Mouse (Mus musculus): ENCODE measurements around the gene Slc2a3.

- TF ChIP-seq GATA1 (IDR thresholded peaks at IDR 0.05; ENCODE audit: borderline replicate concordance, low read length) (no peak), FLI1 (IDR thresholded peaks at IDR 0.05; ENCODE audit: low read length) (no peak)
Observed at GRCm38 (mm10) chr6:122695398-122695797, 106.0 kb downstream of the Slc2a3 start.

Measured in megakaryocyte, embryonic 14.5 days (primary cell).